Mouse (Mus musculus) heart, adult 2 months (tissue): ENCODE measurements around the gene Lmln. TPM values are rescaled to one million over a fixed set of nuclear protein-coding genes. Genes with fewer than 3 reads are reported as not detected.

Experiments
- DNase-seq, 2 experiments: peaks; one replicate each; pipeline ENCODE4 v3.0.0; 2021
- H3K27ac ChIP-seq: fragments of 200-600 bp; 2 replicates; pipeline ENCODE4 v1.8.1; 2022
- H3K27me3 ChIP-seq: fragments of 200-500 bp; 2 replicates; pipeline ENCODE4 v1.6.1; 2012; ENCODE audit warnings: mild to moderate bottlenecking, low read length, inconsistent platforms, mixed read lengths; ENCODE audit not compliant: control insufficient read depth, insufficient read depth
- H3K36me3 ChIP-seq: fragments of 200-500 bp; 2 replicates; pipeline ENCODE4 v1.6.1; 2012; ENCODE audit warnings: low read length, inconsistent platforms; ENCODE audit not compliant: control insufficient read depth, insufficient read depth
- H3K4me1 ChIP-seq: fragments of 200-500 bp; 2 replicates; pipeline ENCODE4 v1.6.1; 2011; ENCODE audit warnings: low read length; ENCODE audit not compliant: control insufficient read depth, insufficient read depth
- H3K4me3 ChIP-seq: fragments of 200-600 bp; 2 replicates; pipeline ENCODE4 v1.8.1; 2022
- H3K79me2 ChIP-seq: fragments of 200-500 bp; replicated peaks from 2 replicates; pipeline ENCODE4 v1.6.1; 2012; ENCODE audit warnings: mild to moderate bottlenecking, inconsistent platforms, low read length, moderate library complexity, mixed read lengths; ENCODE audit not compliant: control insufficient read depth, insufficient read depth
- H3K9ac ChIP-seq: fragments of 200-500 bp; 2 replicates; pipeline ENCODE4 v1.6.1; 2012; ENCODE audit warnings: low read depth, mild to moderate bottlenecking, control low read depth, inconsistent platforms, low read length, mixed read lengths
- CTCF ChIP-seq: fragments of 200-600 bp; IDR thresholded peaks from 2 replicates; pipeline ENCODE4 v1.8.1; 2022; ENCODE audit warnings: antibody characterized with exemption, mild to moderate bottlenecking, moderate library complexity
- EP300 ChIP-seq: fragments of 200-500 bp; IDR thresholded peaks from 2 replicates; pipeline ENCODE4 v1.6.1; 2011; ENCODE audit warnings: low read depth, low read length, control low read depth; ENCODE audit not compliant: insufficient read depth
- POLR2A ChIP-seq: fragments of 200-500 bp; IDR thresholded peaks from 2 replicates; pipeline ENCODE4 v1.6.1; 2011; ENCODE audit warnings: mild to moderate bottlenecking, low read depth, low read length, control low read depth; ENCODE audit not compliant: insufficient read depth
- whole genome bisulfite sequencing: fragments of 180-500 bp; shearing (Covaris S2); methylation state at CpG from one replicate; pipeline ENCODE4 v1.1.7; 2018; 5-methylcytosine and 5-hydroxymethylcytosine counted together
- intact Hi-C: fragments of 180-260 bp; cut with DNase I; formaldehyde crosslinking; loops from one replicate; pipeline ENCODE4 v1.15.1; 2025
- polyA plus RNA-seq: library from polyadenylated mRNA; depleted of rRNA; stranded (reverse); fragments of >200 nt; gene quantifications from 2 replicates; pipeline ENCODE4 v1.2.3, GENCODE M21; 2012
- total RNA-seq, 2 experiments: library from RNA; stranded (reverse); gene quantifications; 2 replicates each; pipeline ENCODE4 v1.2.3; 2021

The Lmln gene
- total and polyA plus RNA-seq, 3 experiments = 1.1 to 2.0 (median 1.9) TPM

GRCm38 (mm10) chr16:33072871-33073557, 10.7 kb downstream of the Lmln start:
- no peak for DNase-seq
- H3K4me1 ChIP-seq = no peaks in the 10 kb centered on the region
- H3K4me3 ChIP-seq = no peak overlapping the region
- no peaks in the 10 kb centered on the region for H3K79me2 ChIP-seq
- no peak overlapping the region for H3K9ac ChIP-seq
- intact Hi-C loops = no loop called here
- H3K27me3 ChIP-seq = no peaks in the 10 kb centered on the region
- TF ChIP-seq EP300 (no peak), POLR2A (no peak), CTCF (no peak)
- 89% methylated on average over 6 of the region's 6 CpGs for WGBS
- no peak overlapping the region for H3K27ac ChIP-seq
- H3K36me3 ChIP-seq = no peaks in the 10 kb centered on the region

GRCm38 (mm10) chr16:33074967-33075366, 12.6 kb downstream of the Lmln start:
- Histone ChIP-seq H3K36me3 (no peaks in the 10 kb centered on the region), H3K9ac (no peak overlapping the region), H3K4me3 (no peak overlapping the region), H3K4me1 (no peaks in the 10 kb centered on the region), H3K27me3 (no peaks in the 10 kb centered on the region), H3K79me2 (no peaks in the 10 kb centered on the region), H3K27ac (no peak overlapping the region)
- no peak for DNase-seq
- intact Hi-C loops = no loop called here
- 60% methylated on average over 5 of the region's 5 CpGs for WGBS
- no peak for TF ChIP-seq POLR2A
- TF ChIP-seq CTCF = no peak
- TF ChIP-seq EP300 = no peak

GRCm38 (mm10) chr16:33076078-33076477, 13.8 kb downstream of the Lmln start:
- no peak for DNase-seq
- no peaks in the 10 kb centered on the region for H3K4me1 ChIP-seq
- no peaks in the 10 kb centered on the region for H3K36me3 ChIP-seq
- no peak overlapping the region for H3K9ac ChIP-seq
- no peaks in the 10 kb centered on the region for H3K79me2 ChIP-seq
- no peaks in the 10 kb centered on the region for H3K27me3 ChIP-seq
- no peak overlapping the region for H3K27ac ChIP-seq
- 77% methylated on average over 6 of the region's 6 CpGs for WGBS
- H3K4me3 ChIP-seq = no peak overlapping the region
- intact Hi-C loops = no loop called here
- no peak for TF ChIP-seq POLR2A
- TF ChIP-seq CTCF = no peak
- no peak for TF ChIP-seq EP300

GRCm38 (mm10) chr16:33077069-33077627, 14.8 kb downstream of the Lmln start:
- WGBS = 78% methylated on average over 5 of the region's 5 CpGs

GRCm38 (mm10) chr16:33080063-33080462, 17.7 kb downstream of the Lmln start:
- intact Hi-C loops = no loop called here
- no peak for TF ChIP-seq CTCF
- TF ChIP-seq POLR2A = no peak
- TF ChIP-seq EP300 = no peak
- no peak overlapping the region for H3K27ac ChIP-seq

More at GRCm38 (mm10) chr16:33077069-33077627, 14.8 kb downstream of the Lmln start:
- H3K27me3 ChIP-seq = no peaks in the 10 kb centered on the region
- no peak for TF ChIP-seq EP300
- H3K27ac ChIP-seq = no peak overlapping the region
- intact Hi-C loops = no loop called here
- no peak overlapping the region for H3K4me3 ChIP-seq
- no peak for DNase-seq
- H3K9ac ChIP-seq = no peak overlapping the region
- no peaks in the 10 kb centered on the region for H3K36me3 ChIP-seq
- H3K79me2 ChIP-seq = no peaks in the 10 kb centered on the region
- H3K4me1 ChIP-seq = no peaks in the 10 kb centered on the region

GRCm38 (mm10) chr16:33082951-33083350, 20.6 kb downstream of the Lmln start:
- no peak overlapping the region for H3K9ac ChIP-seq
- intact Hi-C loops = no loop called here
- no peaks in the 10 kb centered on the region for H3K27me3 ChIP-seq
- no peaks in the 10 kb centered on the region for H3K4me1 ChIP-seq
- WGBS = 90% methylated on average over 6 of the region's 6 CpGs
- H3K4me3 ChIP-seq = no peak overlapping the region
- no peak for DNase-seq
- no peak overlapping the region for H3K27ac ChIP-seq
- H3K79me2 ChIP-seq = no peaks in the 10 kb centered on the region
- H3K36me3 ChIP-seq = no peaks in the 10 kb centered on the region
- TF ChIP-seq POLR2A (no peak), CTCF (no peak), EP300 (no peak)

More at GRCm38 (mm10) chr16:33080063-33080462, 17.7 kb downstream of the Lmln start:
- Histone ChIP-seq H3K27me3 (no peaks in the 10 kb centered on the region), H3K36me3 (no peaks in the 10 kb centered on the region), H3K4me1 (no peaks in the 10 kb centered on the region), H3K4me3 (no peak overlapping the region), H3K9ac (no peak overlapping the region), H3K79me2 (no peaks in the 10 kb centered on the region)
- DNase-seq = no peak
- 91% methylated on average over 7 of the region's 7 CpGs for WGBS
